Mouse (Mus musculus): ENCODE data around the gene Fdps. TPM values are rescaled to one million over a fixed set of nuclear protein-coding genes. Genes with fewer than 3 reads are reported as not detected.

Gene Fdps
- 118 and 119 TPM in 2 replicates for polyA plus RNA-seq (2012; rRNA removed)
- polyA plus RNA-seq (2014; fragmentation: Nextera tagmentation; extraction: Ambion mirVana): 172 and 215 TPM in 2 replicates

GRCm38 (mm10) chr3:89101812-89102494 is at the start of gene Fdps:
Gene Fdps, minus strand, starts transcription at chr3:89101959.
- Histone ChIP-seq H3K9me3 (ENCODE audit: control insufficient read depth, low read length) (no peaks in the 10 kb centered on the region), H3K4me3 (replicated peaks; ENCODE audit: low read length) (peak within 1 kb of the TSS; percentile 68), H3K36me3 (ENCODE audit: control insufficient read depth, insufficient read depth, low read length) (peaks cover 35% of the 10 kb centered on the region), H3K4me1 (ENCODE audit: control insufficient read depth, insufficient read depth, low read length) (peaks cover 8% of the 10 kb centered on the region), H3K27me3 (ENCODE audit: control insufficient read depth, insufficient read depth, low read length) (no peaks in the 10 kb centered on the region), H3K27ac (replicated peaks; ENCODE audit: low read depth, low read length) (peak within 1 kb of the TSS; percentile 53; the same call in 1 of the 2 replicates), H3K4me2 (replicated peaks; ENCODE audit: low read depth, low read length, severe bottlenecking) (peak within 1 kb of the TSS; percentile 78), H3K9ac (ENCODE audit: low read depth, low read length, severe bottlenecking) (peak within 1 kb of the TSS; percentile 54)
- peak; percentile 99 for ATAC-seq (ENCODE audit: low FRiP score, low read depth)
- peak; percentile 99 for DNase-seq (ENCODE audit: low spot score)
- WGBS: under 1% methylated on average over 26 of the region's 26 CpGs
- TF ChIP-seq POLR2A (IDR thresholded peaks at IDR 0.05; ENCODE audit: borderline replicate concordance, extremely low read depth, insufficient read depth, insufficient read length): no peak

- WGBS: 76% methylated on average over 14 of the region's 14 CpGs
- H3K9ac ChIP-seq (ENCODE audit: low read depth, low read length, severe bottlenecking): no peak overlapping the region
- H3K36me3 ChIP-seq (ENCODE audit: control insufficient read depth, insufficient read depth, low read length): no peaks in the 10 kb centered on the region
- no peak for DNase-seq (ENCODE audit: low spot score)
- H3K4me3 ChIP-seq (replicated peaks; ENCODE audit: low read length): 0 out of 2 replicates have a peak overlapping the region, but pooled peaks have one; percentile 22
- no peak for TF ChIP-seq POLR2A (IDR thresholded peaks at IDR 0.05; ENCODE audit: borderline replicate concordance, extremely low read depth, insufficient read depth, insufficient read length)
- H3K4me2 ChIP-seq (replicated peaks; ENCODE audit: low read depth, low read length, severe bottlenecking): peak overlapping the region; percentile 44; the same call in 1 of the 2 replicates
- H3K27me3 ChIP-seq (ENCODE audit: control insufficient read depth, insufficient read depth, low read length): peaks cover 8% of the 10 kb centered on the region; the same call in 1 of the 2 replicates
- peaks cover 3% of the 10 kb centered on the region; the same call in 1 of the 2 replicates for H3K4me1 ChIP-seq (ENCODE audit: control insufficient read depth, insufficient read depth, low read length)
- no peaks in the 10 kb centered on the region for H3K9me3 ChIP-seq (ENCODE audit: control insufficient read depth, low read length)
- H3K27ac ChIP-seq (replicated peaks; ENCODE audit: low read depth, low read length): no peak overlapping the region
- ATAC-seq (ENCODE audit: low FRiP score, low read depth): no peak
Observed at GRCm38 (mm10) chr3:89148567-89148966, 46.8 kb upstream of the Fdps start.

- Histone ChIP-seq H3K9me3 (ENCODE audit: control insufficient read depth, low read length) (no peaks in the 10 kb centered on the region), H3K27me3 (ENCODE audit: control insufficient read depth, insufficient read depth, low read length) (peaks cover 8% of the 10 kb centered on the region; the same call in 1 of the 2 replicates), H3K4me3 (replicated peaks; ENCODE audit: low read length) (peak overlapping the region; percentile 22), H3K4me2 (replicated peaks; ENCODE audit: low read depth, low read length, severe bottlenecking) (peak overlapping the region; percentile 44), H3K4me1 (ENCODE audit: control insufficient read depth, insufficient read depth, low read length) (peaks cover 3% of the 10 kb centered on the region; the same call in 1 of the 2 replicates), H3K9ac (ENCODE audit: low read depth, low read length, severe bottlenecking) (peak overlapping the region; percentile 31), H3K36me3 (ENCODE audit: control insufficient read depth, insufficient read depth, low read length) (no peaks in the 10 kb centered on the region), H3K27ac (replicated peaks; ENCODE audit: low read depth, low read length) (no peak overlapping the region)
- no peak for TF ChIP-seq POLR2A (IDR thresholded peaks at IDR 0.05; ENCODE audit: borderline replicate concordance, extremely low read depth, insufficient read depth, insufficient read length)
- DNase-seq (ENCODE audit: low spot score) (no peak), ATAC-seq (ENCODE audit: low FRiP score, low read depth) (no peak)
- WGBS: 9% methylated on average over 14 of the region's 15 CpGs
Observed at GRCm38 (mm10) chr3:89147979-89148311, 46.2 kb upstream of the Fdps start.

- Histone ChIP-seq H3K9me3 (ENCODE audit: control insufficient read depth, low read length) (no peaks in the 10 kb centered on the region), H3K9ac (ENCODE audit: low read depth, low read length, severe bottlenecking) (peak overlapping the region; percentile 31), H3K4me1 (ENCODE audit: control insufficient read depth, insufficient read depth, low read length) (peaks cover 3% of the 10 kb centered on the region; the same call in 1 of the 2 replicates), H3K27me3 (ENCODE audit: control insufficient read depth, insufficient read depth, low read length) (peaks cover 8% of the 10 kb centered on the region; the same call in 1 of the 2 replicates), H3K27ac (replicated peaks; ENCODE audit: low read depth, low read length) (no peak overlapping the region), H3K4me3 (replicated peaks; ENCODE audit: low read length) (peak overlapping the region; percentile 22), H3K36me3 (ENCODE audit: control insufficient read depth, insufficient read depth, low read length) (no peaks in the 10 kb centered on the region), H3K4me2 (replicated peaks; ENCODE audit: low read depth, low read length, severe bottlenecking) (peak overlapping the region; percentile 44)
- DNase-seq (ENCODE audit: low spot score): no peak
- WGBS: 24% methylated on average over 26 of the region's 26 CpGs
- no peak for ATAC-seq (ENCODE audit: low FRiP score, low read depth)
- no peak for TF ChIP-seq POLR2A (IDR thresholded peaks at IDR 0.05; ENCODE audit: borderline replicate concordance, extremely low read depth, insufficient read depth, insufficient read length)
Observed at GRCm38 (mm10) chr3:89147101-89147978, 45.6 kb upstream of the Fdps start.

- no peak for DNase-seq (ENCODE audit: low spot score)
- H3K27me3 ChIP-seq (ENCODE audit: control insufficient read depth, insufficient read depth, low read length): peaks cover 8% of the 10 kb centered on the region; the same call in 1 of the 2 replicates
- no peaks in the 10 kb centered on the region for H3K9me3 ChIP-seq (ENCODE audit: control insufficient read depth, low read length)
- no peak overlapping the region for H3K4me3 ChIP-seq (replicated peaks; ENCODE audit: low read length)
- H3K9ac ChIP-seq (ENCODE audit: low read depth, low read length, severe bottlenecking): no peak overlapping the region
- no peak overlapping the region for H3K4me2 ChIP-seq (replicated peaks; ENCODE audit: low read depth, low read length, severe bottlenecking)
- no peak for ATAC-seq (ENCODE audit: low FRiP score, low read depth)
- peaks cover 3% of the 10 kb centered on the region; the same call in 1 of the 2 replicates for H3K4me1 ChIP-seq (ENCODE audit: control insufficient read depth, insufficient read depth, low read length)
- H3K27ac ChIP-seq (replicated peaks; ENCODE audit: low read depth, low read length): no peak overlapping the region
- no peak for TF ChIP-seq POLR2A (IDR thresholded peaks at IDR 0.05; ENCODE audit: borderline replicate concordance, extremely low read depth, insufficient read depth, insufficient read length)
- 25% methylated on average over 8 of the region's 8 CpGs for WGBS
- H3K36me3 ChIP-seq (ENCODE audit: control insufficient read depth, insufficient read depth, low read length): no peaks in the 10 kb centered on the region
Observed at GRCm38 (mm10) chr3:89145566-89145965, 43.8 kb upstream of the Fdps start.
